Mouse (Mus musculus) thymus, adult 2 months (tissue): Measurements from ENCODE around the gene Ppm1h. TPM values are rescaled to one million over a fixed set of nuclear protein-coding genes. Genes with fewer than 3 reads are reported as not detected.

Source experiments
- DNase-seq: peaks from one replicate; pipeline ENCODE4 v3.0.0; 2021
- H3K27ac ChIP-seq: fragments of 200-500 bp; 2 replicates; pipeline ENCODE4 v1.5.1; 2012; ENCODE audit warnings: low read length, control low read depth; ENCODE audit not compliant: control insufficient read depth, insufficient read depth
- H3K27me3 ChIP-seq: fragments of 200-500 bp; 2 replicates; pipeline ENCODE4 v1.6.1; 2012; ENCODE audit warnings: mild to moderate bottlenecking, low read length, moderate library complexity, mixed read lengths; ENCODE audit not compliant: control insufficient read depth, insufficient read depth
- H3K36me3 ChIP-seq: fragments of 200-500 bp; 2 replicates; pipeline ENCODE4 v1.6.1; 2012; ENCODE audit warnings: mild to moderate bottlenecking, low read length, moderate library complexity; ENCODE audit not compliant: control insufficient read depth, insufficient read depth
- H3K4me1 ChIP-seq: fragments of 200-500 bp; replicated peaks from 2 replicates; pipeline ENCODE4 v1.6.1; 2012; ENCODE audit warnings: low read length; ENCODE audit not compliant: control insufficient read depth, insufficient read depth
- H3K4me3 ChIP-seq: fragments of 200-500 bp; 2 replicates; pipeline ENCODE4 v1.5.1; 2012; ENCODE audit warnings: mild to moderate bottlenecking, low read length, control low read depth, moderate library complexity; ENCODE audit not compliant: control insufficient read depth, insufficient read depth
- CTCF ChIP-seq: fragments of 200-500 bp; IDR thresholded peaks from 2 replicates; pipeline ENCODE4 v1.5.1; 2012; ENCODE audit warnings: mild to moderate bottlenecking, control low read depth, low read length, moderate library complexity, borderline replicate concordance; ENCODE audit not compliant: control insufficient read depth, poor library complexity, insufficient read depth; ENCODE audit errors: extremely low read depth
- POLR2A ChIP-seq: fragments of 200-500 bp; IDR thresholded peaks from 2 replicates; pipeline ENCODE4 v1.6.1; 2012; ENCODE audit warnings: mild to moderate bottlenecking, low read length, control low read depth, moderate library complexity; ENCODE audit not compliant: control insufficient read depth, poor library complexity, insufficient read depth; ENCODE audit errors: extremely low read depth
- WGBS: fragments of 180-500 bp; shearing (Covaris S2); methylation state at CpG from one replicate; pipeline ENCODE4 v1.1.7; 2018; 5-methylcytosine and 5-hydroxymethylcytosine counted together
- polyA plus RNA-seq: library from polyadenylated mRNA; depleted of rRNA; stranded (reverse); fragments of >200 nt; gene quantifications from 2 replicates; pipeline ENCODE4 v1.2.3, GENCODE M21; 2012

The Ppm1h gene
- polyA plus RNA-seq, 1 experiment, result 61.7 TPM

DNA sequence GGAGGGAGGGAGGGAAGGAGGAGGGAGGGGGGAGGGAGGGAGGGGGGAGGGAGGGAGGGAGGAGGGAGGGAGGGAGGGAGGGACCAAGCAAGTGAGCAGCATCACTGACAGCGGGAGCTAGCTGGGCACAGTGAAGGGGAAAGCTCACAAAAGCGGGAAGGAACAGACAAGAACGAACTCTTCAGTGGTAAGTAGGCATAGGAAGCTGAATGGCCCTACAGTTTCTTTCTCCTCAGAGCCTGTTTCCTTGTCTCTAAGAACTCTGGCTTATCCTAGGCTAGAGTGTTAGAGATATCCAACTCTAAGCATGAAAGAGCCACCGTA lies 2.5 kb downstream of the Ppm1h start:
- H3K4me3 ChIP-seq, result no peak overlapping the region
- WGBS, result 78% methylated on average over 4 of the region's 4 CpGs
- H3K4me1 ChIP-seq, result peaks cover 26% of the 10 kb centered on the region
- H3K27ac ChIP-seq, result no peak overlapping the region; the same call in 1 of the 2 replicates
- no peak for DNase-seq
- H3K36me3 ChIP-seq, result no peaks in the 10 kb centered on the region
- H3K27me3 ChIP-seq, result no peaks in the 10 kb centered on the region
- TF ChIP-seq CTCF (no peak), POLR2A (no peak)

- Histone ChIP-seq H3K4me3 (no peak overlapping the region), H3K4me1 (peaks cover 23% of the 10 kb centered on the region), H3K36me3 (peaks cover 18% of the 10 kb centered on the region), H3K27me3 (no peaks in the 10 kb centered on the region), H3K27ac (no peak overlapping the region)
- no peak for DNase-seq
- TF ChIP-seq CTCF, result no peak
- no peak for TF ChIP-seq POLR2A
- WGBS, result 53% methylated on average over 5 of the region's 5 CpGs
Measured at GRCm38 (mm10) chr10:122683819-122684330, 5.3 kb downstream of the Ppm1h start.

GRCm38 (mm10) chr10:122685297-122685696 lies 6.7 kb downstream of the Ppm1h start:
- Histone ChIP-seq H3K27me3 (no peaks in the 10 kb centered on the region), H3K27ac (no peak overlapping the region), H3K4me3 (no peak overlapping the region), H3K36me3 (peaks cover 31% of the 10 kb centered on the region), H3K4me1 (peaks cover 23% of the 10 kb centered on the region)
- no peak for DNase-seq
- no peak for TF ChIP-seq POLR2A
- no peak for TF ChIP-seq CTCF
- 93% methylated on average over 1 of the region's 1 CpGs for WGBS

DNA sequence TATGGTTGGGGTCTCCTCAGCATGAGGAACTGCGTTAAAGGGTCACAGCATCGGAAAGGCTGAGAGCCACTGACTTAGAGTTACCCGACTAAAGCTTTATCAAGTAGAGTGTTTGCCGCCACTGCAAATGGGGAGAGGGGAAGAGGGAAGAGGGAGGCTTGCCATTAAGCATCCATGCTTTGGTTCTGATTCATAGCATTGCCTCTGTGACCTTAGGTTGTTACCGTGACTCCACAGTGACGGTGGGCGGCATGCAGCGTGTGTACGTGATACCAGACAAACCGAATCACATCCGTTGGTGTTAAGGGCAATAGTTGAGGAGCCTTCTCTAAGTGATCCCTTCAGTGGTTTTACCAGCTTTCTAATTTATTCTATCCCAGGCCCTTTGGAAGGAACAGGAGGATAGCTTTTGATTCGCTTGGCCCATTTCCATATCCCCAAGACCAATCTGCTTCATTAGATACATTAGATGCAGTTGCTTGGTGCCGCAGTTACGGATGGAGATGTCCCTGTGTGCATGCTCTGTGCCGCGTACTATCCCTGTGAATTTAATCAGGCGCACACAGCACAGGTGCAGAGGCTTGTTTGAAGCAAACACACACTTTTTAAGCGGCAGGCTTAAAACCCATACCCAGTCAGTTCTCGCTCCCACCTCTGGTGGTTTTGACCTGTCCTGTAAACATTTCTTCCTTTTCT lies 7.4 kb downstream of the Ppm1h start:
- Histone ChIP-seq H3K36me3 (peaks cover 35% of the 10 kb centered on the region), H3K4me3 (no peak overlapping the region), H3K27me3 (no peaks in the 10 kb centered on the region), H3K4me1 (peaks cover 19% of the 10 kb centered on the region), H3K27ac (no peak overlapping the region)
- 95% methylated on average over 19 of the region's 19 CpGs for WGBS
- no peak for TF ChIP-seq CTCF
- TF ChIP-seq POLR2A, result no peak
- DNase-seq, result no peak

DNA sequence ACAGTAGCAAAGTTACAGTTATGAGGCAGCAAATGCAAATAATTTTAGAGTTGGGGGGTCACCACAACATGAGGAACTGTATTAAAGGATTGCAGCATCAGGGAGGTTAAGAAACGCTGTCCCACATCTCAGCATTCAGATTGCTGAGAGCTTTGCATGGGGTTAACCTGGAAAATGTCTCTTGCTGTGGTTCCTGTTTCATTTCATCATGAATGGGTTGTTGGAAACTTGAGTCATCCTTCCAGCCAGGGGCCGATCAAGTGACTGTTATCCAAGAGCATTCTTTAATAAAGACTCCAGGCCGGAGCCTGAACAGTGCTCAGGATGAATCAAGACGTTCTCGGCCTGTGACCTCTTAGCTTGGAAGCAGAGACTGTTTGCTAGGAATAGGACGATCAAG lies 12.1 kb downstream of the Ppm1h start:
- no peak overlapping the region for H3K27ac ChIP-seq
- TF ChIP-seq CTCF (no peak), POLR2A (no peak)
- H3K27me3 ChIP-seq, result no peaks in the 10 kb centered on the region
- 0 out of 2 replicates have a peak, but pooled peaks cover 3% of the 10 kb centered on the region for H3K4me1 ChIP-seq
- H3K4me3 ChIP-seq, result no peak overlapping the region
- peaks cover 44% of the 10 kb centered on the region for H3K36me3 ChIP-seq
- no peak for DNase-seq
- 94% methylated on average over 6 of the region's 6 CpGs for WGBS

DNA sequence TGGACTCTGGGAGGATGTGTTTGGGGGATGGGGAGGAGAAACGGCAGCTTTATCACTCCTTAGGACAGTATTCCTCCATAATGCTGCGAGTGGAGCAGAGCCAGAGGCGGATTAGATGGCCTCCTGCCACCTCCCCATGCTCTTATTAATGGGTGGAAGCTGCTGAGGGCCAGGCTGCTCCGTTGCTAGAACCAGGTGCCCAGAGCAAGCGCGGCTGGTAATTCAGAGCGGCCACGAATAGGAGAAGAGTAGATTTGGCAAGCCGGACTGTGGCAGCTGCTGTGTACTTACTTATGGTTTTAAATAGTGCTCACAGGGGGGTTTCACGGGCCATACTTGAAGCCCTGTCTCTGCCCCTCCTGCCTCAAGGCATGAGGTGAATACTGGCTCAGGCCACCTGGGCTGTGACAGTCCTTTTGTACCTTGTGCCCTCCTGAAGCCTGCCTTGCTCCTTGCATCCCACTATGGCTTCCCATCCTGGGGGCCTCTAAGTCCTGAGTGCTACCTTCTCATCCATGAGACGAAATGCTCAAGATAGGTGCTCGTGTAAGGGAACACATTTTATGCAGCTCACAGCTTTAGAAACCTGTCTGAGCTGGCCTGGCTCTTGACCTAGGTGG lies 14.7 kb downstream of the Ppm1h start:
- WGBS, result 93% methylated on average over 12 of the region's 12 CpGs
- Histone ChIP-seq H3K27me3 (no peaks in the 10 kb centered on the region), H3K36me3 (peaks cover 32% of the 10 kb centered on the region), H3K4me1 (no peaks in the 10 kb centered on the region), H3K27ac (no peak overlapping the region), H3K4me3 (no peak overlapping the region)
- no peak for DNase-seq
- no peak for TF ChIP-seq CTCF
- no peak for TF ChIP-seq POLR2A

- Histone ChIP-seq H3K27me3 (no peaks in the 10 kb centered on the region), H3K36me3 (peaks cover 24% of the 10 kb centered on the region), H3K4me1 (no peaks in the 10 kb centered on the region), H3K4me3 (no peak overlapping the region), H3K27ac (no peak overlapping the region)
- WGBS, result 93% methylated on average over 17 of the region's 17 CpGs
- no peak for TF ChIP-seq POLR2A
- no peak for TF ChIP-seq CTCF
- no peak for DNase-seq
Measured at GRCm38 (mm10) chr10:122693911-122694618, 15.5 kb downstream of the Ppm1h start.
